ENCODE assay signal across 15 mouse cellular contexts in genomic region chr19:6407816-6408510, GRCm38 (mm10). TPM values are rescaled to one million over a fixed set of nuclear protein-coding genes. Genes with fewer than 3 reads are reported as not detected.
"Had no signal": no experiment of that assay in that cellular context is flagged by ENCODE, and none has a peak within 500 bp of the region (broad histone marks: within the 10 kb centered on the region; RNA-seq: fewer than 3 reads in every experiment).

No protein-coding gene starts in this region.

- H3K4me3 ChIP-seq: layer of hippocampus, adult 2 months; limb, embryonic 13.5 days; liver, embryonic 12.5 days; lung, embryonic 15.5 days; myocyte; neural tube, embryonic 13.5 days had no signal

- H3K36me3 ChIP-seq: limb, embryonic 13.5 days; lung, embryonic 15.5 days; neural tube, embryonic 13.5 days had no signal

- DNase-seq: kidney, adult 18-20 months; kidney, postnatal 10 days; left cerebral cortex, postnatal 4 days; lung, postnatal 14 days; midbrain, embryonic 14.5 days; retina, postnatal 1 day; right cerebral cortex, postnatal 14 days; thymus, postnatal 36 days had no signal

- H3K9ac ChIP-seq: limb, embryonic 13.5 days; liver, embryonic 12.5 days; lung, embryonic 15.5 days had no signal

- H3K4me1 ChIP-seq: limb, embryonic 13.5 days; lung, embryonic 15.5 days had no signal

- H3K4me2 ChIP-seq: limb, embryonic 13.5 days; liver, embryonic 12.5 days; lung, embryonic 15.5 days; neural tube, embryonic 13.5 days had no signal

- ATAC-seq: liver, embryonic 12.5 days had no signal

- H3K9me3 ChIP-seq: limb, embryonic 13.5 days; liver, embryonic 12.5 days; lung, embryonic 15.5 days; neural tube, embryonic 13.5 days had no signal

- H3K27ac ChIP-seq: layer of hippocampus, adult 2 months; limb, embryonic 13.5 days; liver, embryonic 12.5 days; lung, embryonic 15.5 days; neural tube, embryonic 13.5 days had no signal

RNA-seq across cellular contexts. Expression of gene Nrxn2, which starts 10.6 kb away (rescaled TPM):
- total RNA-seq: megakaryocyte-erythroid progenitor cell, adult 5-6 weeks had no signal
